Mouse (Mus musculus) erythroblast, embryonic 14.5 days (primary cell): ENCODE measurements around the gene Tmem160.

ENCODE experiments used
- GATA1 ChIP-seq: IDR thresholded peaks from 2 replicates; pipeline ENCODE4 v1.6.1; 2012; ENCODE audit warnings: low read length, inconsistent platforms, mixed read lengths
- TAL1 ChIP-seq: IDR thresholded peaks from 3 replicates; pipeline ENCODE4 v1.6.1; 2012; ENCODE audit warnings: low read length, inconsistent platforms, mixed read lengths

GRCm38 (mm10) chr7:16415426-16415825 lies 37.2 kb upstream of the Tmem160 start:
- no peak for TF ChIP-seq GATA1
- no peak for TF ChIP-seq TAL1
